Comparison of ENCODE assay signal across 12 mouse cellular contexts in the genomic region with DNA sequence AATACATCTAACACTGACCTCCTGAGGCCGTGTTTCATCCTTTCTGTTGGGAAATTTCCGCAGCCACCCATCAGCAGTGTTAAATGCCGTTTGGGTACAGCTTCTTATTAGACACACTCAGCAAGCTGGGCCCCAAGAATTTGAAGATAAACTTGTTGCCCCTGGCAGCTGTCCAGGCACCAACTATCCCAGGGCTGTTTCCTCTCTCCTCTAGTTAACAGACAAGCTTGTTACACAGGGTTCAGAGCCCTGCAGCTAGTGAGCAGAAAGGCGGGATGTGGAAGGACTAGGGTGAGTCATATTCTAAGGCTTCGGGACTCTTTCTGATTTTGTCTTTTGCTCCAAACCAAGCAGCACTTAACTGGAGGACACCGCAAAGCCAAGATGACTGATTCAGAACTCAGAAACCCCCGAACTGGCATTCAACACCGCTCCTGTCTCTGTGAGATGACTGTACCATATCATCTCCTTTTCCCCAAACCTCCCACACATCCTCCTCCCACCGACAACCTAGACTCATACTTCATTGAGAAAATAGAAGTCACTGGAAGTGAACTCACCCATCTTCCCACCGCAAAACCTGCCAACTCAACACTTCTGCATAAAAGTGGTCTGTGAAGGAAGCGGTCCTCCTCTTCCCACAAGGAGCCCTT.
DNase-seq lines count a peak whose midpoint lies in the region; ATAC-seq lines count a peak whose summit lies in the region.
"Had no signal": no experiment of that assay in that cellular context is flagged by ENCODE, and none has a peak within 500 bp of the region (broad histone marks: within the 10 kb centered on the region; RNA-seq: fewer than 3 reads in every experiment).

No protein-coding gene starts in this region.

- peak overlapping the region; percentile 31 for H3K4me2 ChIP-seq in heart, embryonic 15.5 days
- H3K4me2 ChIP-seq: embryonic facial prominence, embryonic 13.5 days; lung, embryonic 15.5 days had no signal

- H3K9me3 ChIP-seq in heart, embryonic 15.5 days (replicated peaks) = no peaks in the 10 kb centered on the region
- H3K9me3 ChIP-seq: embryonic facial prominence, embryonic 13.5 days; lung, embryonic 15.5 days had no signal

- H3K36me3 ChIP-seq in heart, embryonic 15.5 days = no peaks in the 10 kb centered on the region
- H3K36me3 ChIP-seq: embryonic facial prominence, embryonic 13.5 days; lung, embryonic 15.5 days had no signal

- H3K27ac ChIP-seq in heart, embryonic 15.5 days = 0 out of 2 replicates have a peak overlapping the region, but pooled peaks have one; percentile 36
- H3K27ac ChIP-seq: embryonic facial prominence, embryonic 13.5 days; lung, embryonic 15.5 days had no signal

- H3K9ac ChIP-seq in heart, embryonic 15.5 days = no peak overlapping the region
- H3K9ac ChIP-seq: embryonic facial prominence, embryonic 13.5 days; lung, embryonic 15.5 days had no signal

- peaks cover 11% of the 10 kb centered on the region for H3K4me1 ChIP-seq in heart, embryonic 15.5 days (replicated peaks)
- H3K4me1 ChIP-seq: lung, embryonic 15.5 days had no signal

- ATAC-seq in heart, embryonic 15.5 days (replicated peaks; ENCODE audit: insufficient number of reproducible peaks, insufficient read depth, low FRiP score, low read depth) = 0 out of 2 replicates have a peak, but pooled peaks have one; percentile 43

- WGBS in heart, embryonic 15.5 days = 40% methylated on average over 11 of the region's 11 CpGs

- peak; percentile 91 for DNase-seq in heart, adult 11 months
- DNase-seq in heart, adult 9 months (ENCODE audit: low spot score in 2 of 2) = no peak
- DNase-seq in 3T3-L1 (ENCODE audit: low read depth, low spot score) (peak; percentile 54), NIH3T3 (ENCODE audit: low read depth) (peak; percentile 60)
- no peak for DNase-seq in gastrocnemius, postnatal 10 days
- DNase-seq in gastrocnemius, postnatal 4 days (ENCODE audit: low spot score in 2 of 2) = no peak
- no peak for DNase-seq in thymus, postnatal 36 days
- DNase-seq: cerebellum, adult 9-11 months; kidney, postnatal 36 days had no signal

- H3K27me3 ChIP-seq in heart, embryonic 15.5 days = no peaks in the 10 kb centered on the region
- H3K27me3 ChIP-seq: embryonic facial prominence, embryonic 13.5 days; lung, embryonic 15.5 days had no signal

- no peak overlapping the region for H3K4me3 ChIP-seq in heart, embryonic 15.5 days
- H3K4me3 ChIP-seq: embryonic facial prominence, embryonic 13.5 days; lung, embryonic 15.5 days had no signal

Comparison
In these comparisons a context has a peak if more than half of its experiments do, and no peak if none do; other contexts are left out.
1. DNase-seq: peak in heart, adult 11 months (single experiment), 3T3-L1 (single experiment) and NIH3T3 (single experiment); none in heart, adult 9 months (0 of 2), gastrocnemius, postnatal 10 days (single experiment), gastrocnemius, postnatal 4 days (0 of 2) and thymus, postnatal 36 days (0 of 2).